Mouse (Mus musculus) spleen, postnatal 4 days (tissue): ENCODE data around the gene Tnfaip1.

ENCODE experiments used
- DNase-seq, 2 experiments: peaks; one replicate each; pipeline ENCODE4 v3.0.0; 2022; ENCODE audit warnings: low spot score in 2 of 2

Tnfaip1 gene

GRCm38 (mm10) chr11:78500623-78501202, 35.4 kb downstream of the Tnfaip1 start:
- DNase-seq: no peak

- DNase-seq: no peak
Measured at GRCm38 (mm10) chr11:78499543-78499942, 36.6 kb downstream of the Tnfaip1 start.

- no peak for DNase-seq
Measured at GRCm38 (mm10) chr11:78499004-78499403, 37.1 kb downstream of the Tnfaip1 start, which contains the start of gene Vtn. TSS of gene Vtn (plus strand) at chr11:78499091.

- peak; percentile 92 to 94 for DNase-seq
Measured at GRCm38 (mm10) chr11:78497544-78498522, 38.3 kb downstream of the Tnfaip1 start, which contains the start of gene Sarm1. TSS of gene Sarm1 (minus strand) at chr11:78497754.

GRCm38 (mm10) chr11:78497071-78497541, 39.0 kb downstream of the Tnfaip1 start:
- DNase-seq: peak in 1 of 2 experiments; percentile 69

- no peak for DNase-seq
Measured at GRCm38 (mm10) chr11:78495904-78496303, 40.2 kb downstream of the Tnfaip1 start.

GRCm38 (mm10) chr11:78490781-78491241, 45.3 kb downstream of the Tnfaip1 start:
- DNase-seq: no peak

GRCm38 (mm10) chr11:78488168-78488567, 48.0 kb downstream of the Tnfaip1 start:
- DNase-seq: peak; percentile 52 to 79

GRCm38 (mm10) chr11:78483639-78484038, 52.5 kb downstream of the Tnfaip1 start:
- DNase-seq: no peak

GRCm38 (mm10) chr11:78475289-78475688, 60.8 kb downstream of the Tnfaip1 start:
- DNase-seq: no peak
